Mouse (Mus musculus) intestine, postnatal 0 days (tissue): ENCODE results near the gene Ano10. TPM values are rescaled to one million over a fixed set of nuclear protein-coding genes. Genes with fewer than 3 reads are reported as not detected.

ENCODE experiments used
- ATAC-seq: fragments of 200-750 bp; cut with Nextera tagmentation; 2 replicates; pipeline ENCODE4 v1.8.0; 2017; ENCODE audit warnings: mild to moderate bottlenecking, moderate TSS enrichment, moderate library complexity
- H3K27ac ChIP-seq: fragments of 300-500 bp; sonication (generic); 2 replicates; pipeline ENCODE4 v1.5.1; 2014; ENCODE audit warnings: mild to moderate bottlenecking, low read depth, low read length, moderate library complexity
- H3K27me3 ChIP-seq: fragments of 300-500 bp; sonication (generic); replicated peaks from 2 replicates; pipeline ENCODE4 v1.6.1; 2014; ENCODE audit warnings: low read length, mixed read lengths; ENCODE audit not compliant: control insufficient read depth, insufficient read depth
- H3K36me3 ChIP-seq: fragments of 300-500 bp; sonication (generic); 2 replicates; pipeline ENCODE4 v1.6.1; 2014; ENCODE audit warnings: mild to moderate bottlenecking, moderate library complexity; ENCODE audit not compliant: control insufficient read depth, insufficient read depth
- H3K4me1 ChIP-seq: fragments of 300-500 bp; sonication (generic); replicated peaks from 2 replicates; pipeline ENCODE4 v1.6.1; 2014; ENCODE audit warnings: antibody characterized with exemption, low read length, mixed read lengths; ENCODE audit not compliant: control insufficient read depth, insufficient read depth
- H3K4me2 ChIP-seq: fragments of 300-500 bp; sonication (generic); replicated peaks from 2 replicates; pipeline ENCODE4 v1.6.1; 2014; ENCODE audit warnings: low read depth, mild to moderate bottlenecking, moderate library complexity
- H3K4me3 ChIP-seq: fragments of 300-500 bp; sonication (generic); 2 replicates; pipeline ENCODE4 v1.5.1; 2014; ENCODE audit warnings: low read depth, low read length
- H3K9ac ChIP-seq: fragments of 300-500 bp; sonication (generic); 2 replicates; pipeline ENCODE4 v1.6.1; 2014; ENCODE audit warnings: mild to moderate bottlenecking, low read depth, low read length
- H3K9me3 ChIP-seq: fragments of 300-500 bp; sonication (generic); 2 replicates; pipeline ENCODE4 v1.6.1; 2016; ENCODE audit warnings: mixed run types; ENCODE audit not compliant: control insufficient read depth
- CTCF ChIP-seq: sonication (generic); IDR thresholded peaks from 2 replicates; pipeline ENCODE4 v1.5.1; 2016; ENCODE audit warnings: low read depth, mild to moderate bottlenecking, control low read depth, antibody characterized with exemption, moderate library complexity
- WGBS: fragments of 180-500 bp; shearing (Covaris S2); extraction: QIAGEN DNeasy Blood & Tissue Kit; methylation state at CpG from one replicate; pipeline ENCODE4 v1.1.7; 2014; 5-methylcytosine and 5-hydroxymethylcytosine counted together
- polyA plus RNA-seq: library from polyadenylated mRNA; unstranded; fragments of >200 nt; fragmentation: Nextera tagmentation; extraction: Ambion mirVana; gene quantifications from 2 replicates; pipeline ENCODE4 v1.2.1, GENCODE M21; 2015

Gene Ano10
- polyA plus RNA-seq, 1 experiment from 2014 or later, result 51.9 TPM

- no peaks in the 10 kb centered on the region for H3K9me3 ChIP-seq
- no peaks in the 10 kb centered on the region for H3K27me3 ChIP-seq
- H3K36me3 ChIP-seq, result peaks cover 22% of the 10 kb centered on the region; the same call in 1 of the 2 replicates
- 79% methylated on average over 4 of the region's 4 CpGs for WGBS
- no peak overlapping the region for H3K9ac ChIP-seq
- no peak for ATAC-seq
- no peak for TF ChIP-seq CTCF
- H3K4me2 ChIP-seq, result no peak overlapping the region
- H3K4me1 ChIP-seq, result peaks cover 8% of the 10 kb centered on the region; the same call in 1 of the 2 replicates
- H3K27ac ChIP-seq, result peak overlapping the region; percentile 8; the same call in 1 of the 2 replicates
- H3K4me3 ChIP-seq, result no peak overlapping the region
Measured at GRCm38 (mm10) chr9:122273879-122274278, 20.3 kb downstream of the Ano10 start.

GRCm38 (mm10) chr9:122271866-122272265 is 22.4 kb downstream of the Ano10 start:
- Histone ChIP-seq H3K4me1 (peaks cover 8% of the 10 kb centered on the region; the same call in 1 of the 2 replicates), H3K4me2 (no peak overlapping the region), H3K4me3 (no peak overlapping the region), H3K9ac (no peak overlapping the region), H3K36me3 (peaks cover 23% of the 10 kb centered on the region; the same call in 1 of the 2 replicates), H3K9me3 (no peaks in the 10 kb centered on the region), H3K27me3 (no peaks in the 10 kb centered on the region), H3K27ac (peak overlapping the region; percentile 52; the same call in 1 of the 2 replicates)
- no peak for TF ChIP-seq CTCF
- WGBS, result 56% methylated on average over 4 of the region's 4 CpGs
- no peak for ATAC-seq

- ATAC-seq, result peak; percentile 76
- Histone ChIP-seq H3K36me3 (peaks cover 23% of the 10 kb centered on the region; the same call in 1 of the 2 replicates), H3K4me2 (no peak overlapping the region), H3K27ac (peak overlapping the region; percentile 52), H3K4me3 (no peak overlapping the region), H3K9me3 (no peaks in the 10 kb centered on the region), H3K4me1 (peaks cover 8% of the 10 kb centered on the region; the same call in 1 of the 2 replicates), H3K9ac (no peak overlapping the region), H3K27me3 (no peaks in the 10 kb centered on the region)
- 48% methylated on average over 3 of the region's 3 CpGs for WGBS
- no peak for TF ChIP-seq CTCF
Measured at GRCm38 (mm10) chr9:122271318-122271717, 22.9 kb downstream of the Ano10 start.

- ATAC-seq, result peak; percentile 86
- H3K4me3 ChIP-seq, result no peak overlapping the region
- H3K9me3 ChIP-seq, result no peaks in the 10 kb centered on the region
- H3K36me3 ChIP-seq, result peaks cover 26% of the 10 kb centered on the region; the same call in 1 of the 2 replicates
- no peaks in the 10 kb centered on the region for H3K27me3 ChIP-seq
- H3K4me1 ChIP-seq, result peaks cover 8% of the 10 kb centered on the region; the same call in 1 of the 2 replicates
- H3K9ac ChIP-seq, result no peak overlapping the region
- 50% methylated on average over 10 of the region's 10 CpGs for WGBS
- H3K27ac ChIP-seq, result peak overlapping the region; percentile 52
- no peak overlapping the region for H3K4me2 ChIP-seq
- 0 out of 2 replicates have a peak, but pooled peaks have one; percentile 6 for TF ChIP-seq CTCF
Measured at GRCm38 (mm10) chr9:122270913-122271312, 23.3 kb downstream of the Ano10 start.

- H3K9ac ChIP-seq, result no peak overlapping the region
- ATAC-seq, result peak; percentile 39; the same call in 1 of the 2 replicates
- H3K4me2 ChIP-seq, result no peak overlapping the region
- peaks cover 26% of the 10 kb centered on the region for H3K36me3 ChIP-seq
- H3K9me3 ChIP-seq, result no peaks in the 10 kb centered on the region
- no peaks in the 10 kb centered on the region for H3K27me3 ChIP-seq
- H3K4me3 ChIP-seq, result no peak overlapping the region
- TF ChIP-seq CTCF, result peak; percentile 53
- WGBS, result 60% methylated on average over 3 of the region's 3 CpGs
- no peak overlapping the region for H3K27ac ChIP-seq
- peaks cover 8% of the 10 kb centered on the region; the same call in 1 of the 2 replicates for H3K4me1 ChIP-seq
Measured at GRCm38 (mm10) chr9:122269256-122270041, 24.8 kb downstream of the Ano10 start.

GRCm38 (mm10) chr9:122265526-122266210 is 28.6 kb downstream of the Ano10 start:
- WGBS, result 83% methylated on average over 10 of the region's 10 CpGs
- Histone ChIP-seq H3K4me2 (no peak overlapping the region), H3K36me3 (peaks cover 33% of the 10 kb centered on the region), H3K4me3 (no peak overlapping the region), H3K9ac (no peak overlapping the region), H3K9me3 (no peaks in the 10 kb centered on the region), H3K4me1 (no peaks in the 10 kb centered on the region), H3K27me3 (no peaks in the 10 kb centered on the region), H3K27ac (no peak overlapping the region)
- no peak for ATAC-seq
- no peak for TF ChIP-seq CTCF
